Mouse (Mus musculus) frontal cortex, postnatal 36 days (tissue): ENCODE measurements around the gene P2ry2.

ENCODE experiments used
- DNase-seq, 2 experiments: peaks; one replicate each; pipeline ENCODE4 v3.0.0; 2022; ENCODE audit warnings: low spot score in 2 of 2

P2ry2 gene

GRCm38 (mm10) chr7:101012541-101012940 lies at the start of gene P2ry2:
Gene P2ry2 (minus strand): TSS chr7:101012866.
- no peak for DNase-seq

GRCm38 (mm10) chr7:101062246-101062645 lies 49.6 kb upstream of the P2ry2 start:
- DNase-seq: peak; percentile 19 to 53

- peak; percentile 89 to 92 for DNase-seq
These were observed 48.7 kb upstream of the P2ry2 start for GRCm38 (mm10) chr7:101061381-101061780.

- no peak for DNase-seq
These were observed 47.8 kb upstream of the P2ry2 start for GRCm38 (mm10) chr7:101060476-101060875.

- no peak for DNase-seq
These were observed 46.5 kb upstream of the P2ry2 start for GRCm38 (mm10) chr7:101059188-101059587.

GRCm38 (mm10) chr7:101057309-101057708 lies 44.6 kb upstream of the P2ry2 start:
- no peak for DNase-seq

- DNase-seq: no peak
These were observed 40.5 kb upstream of the P2ry2 start for GRCm38 (mm10) chr7:101053136-101053535.

- peak; percentile 54 to 69 for DNase-seq
These were observed 39.0 kb upstream of the P2ry2 start for GRCm38 (mm10) chr7:101051551-101052221.

GRCm38 (mm10) chr7:101050724-101051550 lies 38.3 kb upstream of the P2ry2 start:
- DNase-seq: no peak

- DNase-seq: no peak
These were observed 36.8 kb upstream of the P2ry2 start for GRCm38 (mm10) chr7:101049326-101050087.

GRCm38 (mm10) chr7:101048247-101048646 lies 35.6 kb upstream of the P2ry2 start:
- no peak for DNase-seq

- no peak for DNase-seq
These were observed 31.3 kb upstream of the P2ry2 start for GRCm38 (mm10) chr7:101043846-101044541.

GRCm38 (mm10) chr7:101041977-101042749 lies 29.5 kb upstream of the P2ry2 start:
- no peak for DNase-seq

GRCm38 (mm10) chr7:101041544-101041943 lies 28.9 kb upstream of the P2ry2 start:
- DNase-seq: no peak

GRCm38 (mm10) chr7:101033371-101033770 lies 20.7 kb upstream of the P2ry2 start:
- DNase-seq: no peak

GRCm38 (mm10) chr7:101031234-101031633 lies 18.6 kb upstream of the P2ry2 start:
- DNase-seq: no peak

GRCm38 (mm10) chr7:101030756-101031155 lies 18.1 kb upstream of the P2ry2 start:
- no peak for DNase-seq

- DNase-seq: no peak
These were observed 16.8 kb upstream of the P2ry2 start for GRCm38 (mm10) chr7:101029446-101029845.

GRCm38 (mm10) chr7:101028991-101029390 lies 16.3 kb upstream of the P2ry2 start:
- DNase-seq: no peak

- DNase-seq: no peak
These were observed 15.7 kb upstream of the P2ry2 start for GRCm38 (mm10) chr7:101028444-101028757.
